Mouse (Mus musculus) layer of hippocampus, adult 9-11 months (tissue): Measurements from ENCODE around the gene Gmds.

ENCODE experiments used
- DNase-seq: peaks from one replicate; pipeline ENCODE4 v3.0.0; 2022

Gene Gmds

DNA sequence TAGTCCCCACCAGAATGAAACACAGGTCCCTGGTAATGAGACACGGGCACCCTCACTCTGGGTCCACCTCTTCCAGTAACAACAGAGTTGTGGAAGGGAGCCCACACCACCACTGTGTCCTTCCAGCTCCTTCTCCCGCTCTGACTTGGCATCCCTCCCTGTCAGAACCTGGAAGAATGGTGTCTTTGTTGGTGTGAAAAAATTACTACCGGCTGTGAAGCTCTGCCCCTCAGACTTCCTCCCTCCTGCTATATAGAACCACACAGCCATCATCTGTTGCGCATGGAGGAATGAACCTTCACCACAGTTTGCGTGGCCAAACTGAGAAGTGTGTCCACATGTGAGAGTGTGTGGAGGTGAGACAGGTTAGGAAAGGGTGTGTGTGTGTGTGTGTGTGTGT is 562.8 kb downstream of the Gmds start:
- no peak for DNase-seq

DNA sequence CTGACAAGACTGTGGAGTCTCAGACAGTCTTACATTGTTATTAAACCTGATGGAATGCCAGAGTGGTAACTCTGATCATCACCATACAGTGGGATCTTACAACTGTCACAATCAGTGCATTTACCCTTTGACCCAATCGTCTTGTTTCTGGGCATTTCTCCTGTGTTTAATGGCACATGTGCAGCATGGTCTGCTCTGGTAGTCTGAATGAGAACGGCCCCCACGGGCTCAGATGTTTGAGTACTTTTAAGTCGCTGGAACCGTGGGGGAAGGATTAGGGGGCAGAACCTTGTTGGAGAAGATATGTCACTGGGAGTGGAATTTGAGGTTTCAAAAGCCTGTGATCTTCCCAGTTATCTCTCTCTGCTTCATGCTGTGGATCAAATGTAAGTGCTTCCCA is 565.7 kb downstream of the Gmds start:
- DNase-seq: no peak
